Mouse (Mus musculus) WW6 (cell line): ENCODE data around the gene Cd300ld.
"Not testable (repeated sequence)": the region's sequence is repeated elsewhere in the genome, so short reads cannot be mapped to it uniquely, and the experiment has no call there.

ENCODE experiments used
- DNase-seq: peaks from one replicate; pipeline ENCODE4 v3.0.0-alpha.2; 2013; ENCODE audit warnings: low read depth, low spot score

The Cd300ld gene

GRCm38 (mm10) chr11:114989793-114990192 is at the start of gene Cd300ld:
TSS of gene Cd300ld (minus strand) at chr11:114989922.
- DNase-seq, result no peak

- not testable (repeated sequence) for DNase-seq
Observed at GRCm38 (mm10) chr11:115037669-115038068, 47.9 kb upstream of the Cd300ld start, which contains the start of gene Cd300ld5. TSS of gene Cd300ld5 (minus strand) at chr11:115037769.

- not testable (repeated sequence) for DNase-seq
Observed at GRCm38 (mm10) chr11:115026912-115027311, 37.2 kb upstream of the Cd300ld start, which contains the start of gene Cd300ld4. TSS of gene Cd300ld4 (minus strand) at chr11:115027012.

GRCm38 (mm10) chr11:115016093-115016492 is 26.4 kb upstream of the Cd300ld start, which contains the start of gene Cd300ld2:
TSS of gene Cd300ld2 (minus strand) at chr11:115016193.
- not testable (repeated sequence) for DNase-seq

GRCm38 (mm10) chr11:115004070-115004469 is 14.3 kb upstream of the Cd300ld start:
- no peak for DNase-seq

GRCm38 (mm10) chr11:115001474-115002040 is 11.8 kb upstream of the Cd300ld start, which contains the start of gene Cd300c2:
TSS of gene Cd300c2 (minus strand) at chr11:115001880.
- no peak for DNase-seq

- no peak for DNase-seq
Observed at GRCm38 (mm10) chr11:114981866-114982265, 7.9 kb downstream of the Cd300ld start.

- DNase-seq, result no peak
Observed at GRCm38 (mm10) chr11:114972726-114973125, 17.0 kb downstream of the Cd300ld start.

- DNase-seq, result no peak
Observed at GRCm38 (mm10) chr11:114968752-114969207, 20.9 kb downstream of the Cd300ld start, which contains the start of gene Cd300c. TSS of gene Cd300c (minus strand) at chr11:114969157.

GRCm38 (mm10) chr11:114965182-114965828 is 24.4 kb downstream of the Cd300ld start:
- no peak for DNase-seq

- no peak for DNase-seq
Observed at GRCm38 (mm10) chr11:114960369-114960768, 29.4 kb downstream of the Cd300ld start.

GRCm38 (mm10) chr11:114934144-114934543 is 55.6 kb downstream of the Cd300ld start, which contains the start of gene Cd300lb:
TSS of gene Cd300lb (minus strand) at chr11:114934386.
- no peak for DNase-seq

- no peak for DNase-seq
Observed at GRCm38 (mm10) chr11:114933591-114933990, 56.1 kb downstream of the Cd300ld start.
